Comparison of ENCODE assay signal across 22 mouse cellular contexts in the genomic region with DNA sequence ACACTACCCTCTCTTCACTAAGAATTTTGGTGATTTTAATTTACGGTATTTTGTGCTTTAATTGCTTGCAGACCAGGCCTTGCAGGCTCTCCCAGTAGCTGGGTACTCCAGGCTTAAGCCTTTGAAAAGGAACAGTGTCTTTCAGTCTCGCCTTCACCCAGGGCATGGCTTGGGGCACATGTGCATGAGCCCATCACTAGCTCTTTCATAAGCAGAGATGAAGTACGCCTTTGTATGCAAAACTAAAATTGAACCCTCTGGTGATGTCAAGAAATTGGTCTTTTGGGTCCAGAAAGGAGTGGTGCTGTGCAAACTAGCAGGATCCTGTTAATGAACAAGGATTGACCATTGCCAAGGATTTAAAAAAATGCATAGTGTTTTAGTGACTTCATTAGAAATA. TPM values are rescaled to one million over a fixed set of nuclear protein-coding genes. Genes with fewer than 3 reads are reported as not detected.
DNase-seq lines count a peak whose midpoint lies in the region; ATAC-seq lines count a peak whose summit lies in the region.
"Had no signal": no experiment of that assay in that cellular context is flagged by ENCODE, and none has a peak within 500 bp of the region (broad histone marks: within the 10 kb centered on the region; RNA-seq: fewer than 3 reads in every experiment).

No protein-coding gene starts in this region.

- peaks cover 37% of the 10 kb centered on the region for H3K36me3 ChIP-seq in limb, embryonic 12.5 days
- H3K36me3 ChIP-seq in limb, embryonic 10.5 days: peaks cover 28% of the 10 kb centered on the region
- H3K36me3 ChIP-seq in embryonic facial prominence, embryonic 12.5 days: peaks cover 17% of the 10 kb centered on the region

- H3K27me3 ChIP-seq in limb, embryonic 12.5 days: no peaks in the 10 kb centered on the region
- H3K27me3 ChIP-seq in limb, embryonic 10.5 days (ENCODE audit: low read depth, poor library complexity, severe bottlenecking): no peaks in the 10 kb centered on the region
- no peaks in the 10 kb centered on the region for H3K27me3 ChIP-seq in embryonic facial prominence, embryonic 12.5 days

- H3K27ac ChIP-seq in limb, embryonic 12.5 days: peak overlapping the region; percentile 69
- H3K27ac ChIP-seq in limb, embryonic 10.5 days: no peak overlapping the region
- peak overlapping the region; percentile 55; the same call in 1 of the 2 replicates for H3K27ac ChIP-seq in embryonic facial prominence, embryonic 12.5 days
- H3K27ac ChIP-seq: kidney, postnatal 0 days; macrophage had no signal

- ATAC-seq in frontal cortex, adult (ENCODE audit: low TSS enrichment): peak; percentile 72
- peak; percentile 68; the same call in 1 of the 2 replicates for ATAC-seq in limb, embryonic 12.5 days (ENCODE audit: insufficient number of reproducible peaks, insufficient read depth, low FRiP score, low TSS enrichment, low read depth)
- ATAC-seq in embryonic facial prominence, embryonic 12.5 days (ENCODE audit: insufficient number of reproducible peaks, insufficient read depth, low FRiP score, low TSS enrichment): no peak; the same call in 1 of the 2 replicates
- ATAC-seq: forebrain, embryonic 14.5 days had no signal

- H3K4me3 ChIP-seq in limb, embryonic 12.5 days (replicated peaks): no peak overlapping the region
- H3K4me3 ChIP-seq in limb, embryonic 10.5 days: no peak overlapping the region
- no peak overlapping the region for H3K4me3 ChIP-seq in embryonic facial prominence, embryonic 12.5 days

- no peaks in the 10 kb centered on the region for H3K9me3 ChIP-seq in limb, embryonic 12.5 days
- no peaks in the 10 kb centered on the region for H3K9me3 ChIP-seq in limb, embryonic 10.5 days (replicated peaks)
- H3K9me3 ChIP-seq in embryonic facial prominence, embryonic 12.5 days: no peaks in the 10 kb centered on the region

- H3K4me2 ChIP-seq in limb, embryonic 12.5 days: no peak overlapping the region
- no peak overlapping the region for H3K4me2 ChIP-seq in embryonic facial prominence, embryonic 12.5 days (replicated peaks)
- H3K4me2 ChIP-seq: liver, embryonic 11.5 days had no signal

- no peak for DNase-seq in frontal cortex, postnatal 14 days (ENCODE audit: low spot score in 2 of 2)
- no peak for DNase-seq in limb, embryonic 10.5 days (ENCODE audit: low spot score)
- peak; percentile 58 for DNase-seq in telencephalon, adult 2 months (ENCODE audit: low read depth, low spot score)
- no peak for DNase-seq in left cerebral cortex, adult 18-20 months (ENCODE audit: low spot score in 2 of 2)
- DNase-seq: adrenal gland, postnatal 10 days; cerebellum, adult 11-12 months; cerebellum, postnatal 25 days; gastrocnemius, postnatal 10 days; kidney, adult 11 months; lung, adult 2 months; midbrain, embryonic 14.5 days; spleen, adult 18-20 months; thymus, postnatal 36 days had no signal

- 53% methylated on average over 3 of the region's 3 CpGs for WGBS in limb, embryonic 12.5 days
- WGBS in limb, embryonic 10.5 days: 69% methylated on average over 3 of the region's 3 CpGs
- WGBS in embryonic facial prominence, embryonic 12.5 days: 41% methylated on average over 3 of the region's 3 CpGs

- no peak overlapping the region for H3K9ac ChIP-seq in limb, embryonic 12.5 days (replicated peaks)
- H3K9ac ChIP-seq in embryonic facial prominence, embryonic 12.5 days: no peak overlapping the region

- H3K4me1 ChIP-seq in limb, embryonic 12.5 days (replicated peaks): peaks cover 7% of the 10 kb centered on the region; the same call in 1 of the 2 replicates
- peaks cover 11% of the 10 kb centered on the region for H3K4me1 ChIP-seq in limb, embryonic 10.5 days
- H3K4me1 ChIP-seq in embryonic facial prominence, embryonic 12.5 days: peaks cover 10% of the 10 kb centered on the region; the same call in 1 of the 2 replicates

RNA-seq across cellular contexts. Expression of a gene that starts 10.7 kb away (rescaled TPM):
- polyA plus RNA-seq in limb, embryonic 12.5 days (2016; fragmentation: Nextera tagmentation; extraction: Ambion mirVana): 24.3 and 25.9 TPM in 2 replicates
- 15.6 and 20.1 TPM in 2 replicates for polyA plus RNA-seq in limb, embryonic 10.5 days (2016; fragmentation: Nextera tagmentation; extraction: Ambion mirVana)
- polyA plus RNA-seq in embryonic facial prominence, embryonic 12.5 days (2016; fragmentation: Nextera tagmentation; extraction: Ambion mirVana): 25.0 and 27.9 TPM in 2 replicates
- 10 to 100 TPM; 26.5 to 30.5 TPM for total RNA-seq in left cerebral cortex, adult 18-20 months (2021)

RNA-seq across cellular contexts. Expression of a gene that starts 20.8 kb away (rescaled TPM):
- 0.16 TPM in 1 of 2 replicates, not detected in the other for polyA plus RNA-seq in limb, embryonic 12.5 days (2016; fragmentation: Nextera tagmentation; extraction: Ambion mirVana)
- not detected in 2 replicates for polyA plus RNA-seq in limb, embryonic 10.5 days (2016; fragmentation: Nextera tagmentation; extraction: Ambion mirVana)
- polyA plus RNA-seq in embryonic facial prominence, embryonic 12.5 days (2016; fragmentation: Nextera tagmentation; extraction: Ambion mirVana): not detected in 2 replicates
- under 1 TPM in 1 of 2 experiments, not detected in 1; 0.33 TPM for total RNA-seq in left cerebral cortex, adult 18-20 months (2021)
- total RNA-seq: gastrocnemius, postnatal 10 days; heart, adult 8-10 months had no signal
- polyA plus RNA-seq: forebrain, embryonic 14.5 days; heart, postnatal 0 days; liver, embryonic 11.5 days; macrophage; midbrain, embryonic 14.5 days had no signal
